Mouse (Mus musculus) NIH3T3 (cell line): ENCODE measurements at regions not wholly inside any gene's neighbourhood (a gene's known extent, or its start where the extent isn't known, plus 50 kb on each side); places are given as distances from the start of the nearest gene placed in this dataset.

ENCODE experiments used
- DNase-seq: peaks from one replicate; pipeline ENCODE4 v3.0.0-alpha.2; 2012; ENCODE audit warnings: low read depth

GRCm38 (mm10) chr5:95864252-95864651 is 88.5 kb downstream of the E330014E10Rik start:
- DNase-seq: no peak

GRCm38 (mm10) chr5:95864725-95865492 is 89.1 kb downstream of the E330014E10Rik start:
- DNase-seq: no peak

GRCm38 (mm10) chr5:95865516-95865915 is 89.7 kb downstream of the E330014E10Rik start:
- no peak for DNase-seq

- no peak for DNase-seq
Measured at GRCm38 (mm10) chr5:95866848-95867495, 89.8 kb upstream of the Cxcl13 start.

DNA sequence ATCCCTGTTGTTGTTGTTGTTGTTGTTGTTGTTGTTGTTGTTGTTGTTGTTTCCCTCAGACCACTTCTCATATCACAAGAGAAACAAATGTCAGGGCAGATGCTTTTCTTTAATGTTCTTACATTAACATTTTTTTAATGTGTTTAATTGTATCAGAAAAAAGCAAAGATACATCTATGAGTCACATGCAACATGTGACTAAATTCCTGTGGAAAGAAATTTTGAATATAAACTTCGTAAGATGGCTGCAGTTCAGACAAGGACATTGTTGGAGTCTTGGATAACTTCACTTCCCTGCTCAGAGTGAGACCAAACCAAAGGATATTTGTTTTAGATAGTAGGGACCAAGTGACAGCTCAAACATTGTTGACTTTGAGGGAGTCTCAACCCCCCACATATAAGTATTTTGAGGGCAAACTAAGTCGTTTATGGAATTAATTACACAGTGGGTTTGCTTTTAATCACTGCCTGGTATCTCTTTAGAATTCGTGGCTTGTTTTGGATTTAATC is 86.4 kb upstream of the Cxcl13 start:
- no peak for DNase-seq

DNA sequence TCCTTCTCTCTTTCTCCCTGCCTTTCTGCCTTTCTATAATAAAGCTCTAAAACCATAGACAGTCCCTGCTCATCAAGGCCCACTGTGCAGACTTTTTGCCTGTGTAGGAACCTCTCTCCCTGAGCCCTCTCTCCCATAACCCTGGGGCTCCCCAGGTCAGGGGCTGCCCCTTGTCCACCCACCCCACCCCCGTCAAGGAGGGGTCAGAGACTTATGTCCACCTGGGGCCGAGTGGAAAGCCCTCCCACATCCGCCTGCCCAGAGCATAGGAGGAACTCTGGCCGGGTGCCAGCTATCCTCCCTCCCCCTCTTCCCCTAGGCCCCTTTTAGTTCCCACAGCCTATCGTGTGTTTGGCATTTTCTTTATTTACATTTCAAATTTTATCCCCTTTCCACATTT is 81.8 kb upstream of the Cxcl13 start:
- DNase-seq: no peak

GRCm38 (mm10) chr5:95880914-95881313 is 75.8 kb upstream of the Cxcl13 start:
- DNase-seq: peak; percentile 50
